Mouse (Mus musculus) liver, embryonic 14.5 days (tissue): ENCODE measurements around the gene Col18a1. TPM values are rescaled to one million over a fixed set of nuclear protein-coding genes. Genes with fewer than 3 reads are reported as not detected.
A peak's percentile ranks its signal among the peaks of the same experiment; 100 is the strongest.

Source experiments
- ATAC-seq: fragments of 200-750 bp; cut with Nextera tagmentation; 2 replicates; pipeline ENCODE4 v1.8.0; 2017; ENCODE audit warnings: moderate number of reproducible peaks, mild to moderate bottlenecking, moderate library complexity; ENCODE audit not compliant: insufficient read depth
- DNase-seq, 3 experiments: peaks; one replicate each; pipeline ENCODE4 v3.0.0-alpha.2; 2012 to 2013; ENCODE audit warnings: low read depth in 3 of 3, low spot score in 3 of 3
- H3K27ac ChIP-seq: fragments of 300-500 bp; sonication (generic); 2 replicates; pipeline ENCODE4 v1.5.1; 2014; ENCODE audit warnings: moderate library complexity, mild to moderate bottlenecking, control low read depth, inconsistent platforms
- H3K27me3 ChIP-seq: fragments of 300-500 bp; sonication (generic); 2 replicates; pipeline ENCODE4 v1.6.1; 2014; ENCODE audit warnings: mild to moderate bottlenecking, low read length, moderate library complexity; ENCODE audit not compliant: control insufficient read depth, insufficient read depth
- H3K36me3 ChIP-seq: fragments of 300-500 bp; sonication (generic); replicated peaks from 2 replicates; pipeline ENCODE4 v1.6.1; 2014; ENCODE audit warnings: low read depth; ENCODE audit not compliant: control insufficient read depth, insufficient read depth
- H3K4me1 ChIP-seq, 2 experiments: fragments of 200-500 bp in 1 of 2; fragments of 300-500 bp in 1 of 2; sonication (generic) in 1 of 2; replicated peaks; 2 replicates each; pipeline ENCODE4 v1.6.1; 2012 to 2014; ENCODE audit warnings: antibody characterized with exemption in 1 of 2, inconsistent platforms in 1 of 2, low read length in 1 of 2; ENCODE audit not compliant: control insufficient read depth in 2 of 2, insufficient read depth in 2 of 2
- H3K4me2 ChIP-seq: fragments of 300-500 bp; sonication (generic); 2 replicates; pipeline ENCODE4 v1.6.1; 2014; ENCODE audit warnings: low read depth, mild to moderate bottlenecking, control low read depth, moderate library complexity
- H3K4me3 ChIP-seq, 2 experiments: fragments of 200-500 bp in 1 of 2; fragments of 300-500 bp in 1 of 2; sonication (generic) in 1 of 2; 2 replicates each; pipeline ENCODE4 v1.5.1; 2012 to 2014; ENCODE audit warnings: low read depth in 2 of 2, low read length in 2 of 2, mild to moderate bottlenecking in 2 of 2, control low read depth in 1 of 2, inconsistent platforms in 1 of 2, moderate library complexity in 1 of 2; ENCODE audit not compliant: insufficient read depth in 1 of 2
- H3K9ac ChIP-seq: fragments of 300-500 bp; sonication (generic); replicated peaks from 2 replicates; pipeline ENCODE4 v1.6.1; 2014; ENCODE audit warnings: mild to moderate bottlenecking, control low read depth, moderate library complexity
- H3K9me3 ChIP-seq: fragments of 300-500 bp; sonication (generic); 2 replicates; pipeline ENCODE4 v1.6.1; 2016; ENCODE audit warnings: low read length, mixed read lengths; ENCODE audit not compliant: control insufficient read depth
- CTCF ChIP-seq: IDR thresholded peaks from 2 replicates; pipeline ENCODE4 v1.5.1; 2016; ENCODE audit warnings: antibody characterized with exemption, low read depth, control low read depth
- EP300 ChIP-seq: IDR thresholded peaks from 2 replicates; pipeline ENCODE4 v1.6.1; 2016; ENCODE audit warnings: antibody characterized with exemption, low read depth
- WGBS: fragments of 180-500 bp; shearing (Covaris S2); extraction: QIAGEN DNeasy Blood & Tissue Kit; methylation state at CpG from one replicate; pipeline ENCODE4 v1.1.7; 2014; ENCODE audit not compliant: insufficient replicate concordance; 5-methylcytosine and 5-hydroxymethylcytosine counted together
- polyA plus RNA-seq, 2 experiments: library from polyadenylated mRNA; depleted of rRNA in 1 of 2; stranded (reverse) in 1 of 2; unstranded in 1 of 2; fragments of >200 nt; fragmentation: Nextera tagmentation in 1 of 2; extraction: Ambion mirVana in 1 of 2; gene quantifications; 2 replicates each; pipeline versions ENCODE4 v1.2.1 to v1.2.3; 2012 to 2014

The Col18a1 gene
- polyA plus RNA-seq, 2 experiments, result 24.6 to 31.4 TPM

DNA sequence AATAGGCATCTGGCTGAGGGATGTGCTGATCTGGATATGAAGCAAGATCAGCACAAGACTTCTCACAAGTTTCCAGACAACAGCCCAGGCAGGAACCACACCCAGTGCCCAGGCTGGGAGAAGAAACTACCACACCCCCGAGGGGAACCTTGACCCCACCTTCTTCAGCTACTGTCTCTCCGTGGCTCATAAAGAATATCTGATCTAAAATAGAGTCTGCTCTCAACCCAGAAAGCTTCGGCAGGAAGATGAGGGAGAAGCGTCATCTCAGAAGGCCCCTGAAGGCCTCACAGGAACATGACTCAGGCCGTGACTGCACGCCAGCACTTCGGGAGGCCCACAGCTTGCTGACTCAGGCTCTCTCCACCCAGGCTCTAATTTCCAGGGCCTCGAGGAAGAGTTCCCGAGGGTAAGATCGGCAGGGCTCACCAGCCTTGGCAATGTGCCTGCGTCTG is 44.8 kb upstream of the Col18a1 start:
- no peaks in the 10 kb centered on the region for H3K9me3 ChIP-seq
- peak overlapping the region; percentile 79 for H3K4me2 ChIP-seq
- 18% methylated on average over 11 of the region's 11 CpGs for WGBS
- TF ChIP-seq CTCF (no peak), EP300 (peak; percentile 48)
- H3K4me3 ChIP-seq, result peak overlapping the region; percentile 41
- H3K27me3 ChIP-seq, result no peaks in the 10 kb centered on the region
- ATAC-seq (peak; percentile 87), DNase-seq (peak; percentile 69 to 82 (median 71))
- H3K9ac ChIP-seq, result peak overlapping the region; percentile 79
- no peaks in the 10 kb centered on the region for H3K36me3 ChIP-seq
- peak overlapping the region; percentile 94 for H3K27ac ChIP-seq
- H3K4me1 ChIP-seq, result peaks cover 45 to 65% of the 10 kb centered on the region in 2 experiments

DNA sequence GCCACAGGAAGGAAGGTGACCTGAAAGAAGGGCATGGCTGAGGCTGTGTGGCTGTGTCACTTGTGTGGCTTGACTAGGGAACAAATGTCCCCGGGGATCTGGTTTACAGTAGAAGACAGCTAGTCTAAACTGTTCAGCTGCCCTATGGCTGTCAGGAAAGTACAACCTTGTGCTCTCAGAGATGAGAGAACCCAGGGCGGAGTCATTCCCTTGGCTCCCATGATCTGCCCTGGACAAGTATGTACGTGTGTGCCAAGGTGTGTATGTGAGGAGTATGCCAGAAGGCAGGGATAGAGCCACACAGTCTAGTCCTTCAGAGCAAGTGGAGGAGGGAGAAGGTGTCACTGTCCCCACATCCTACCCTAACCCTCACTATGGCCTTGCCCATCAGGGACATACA is 44.3 kb upstream of the Col18a1 start:
- H3K27me3 ChIP-seq, result no peaks in the 10 kb centered on the region
- ATAC-seq (peak; percentile 36), DNase-seq (no peak)
- H3K4me1 ChIP-seq, result peaks cover 43 to 60% of the 10 kb centered on the region in 2 experiments
- no peaks in the 10 kb centered on the region for H3K36me3 ChIP-seq
- TF ChIP-seq CTCF, result no peak
- no peak for TF ChIP-seq EP300
- peak overlapping the region; percentile 79 for H3K4me2 ChIP-seq
- 63% methylated on average over 3 of the region's 3 CpGs for WGBS
- peak overlapping the region; percentile 41 for H3K4me3 ChIP-seq
- H3K9me3 ChIP-seq, result no peaks in the 10 kb centered on the region
- peak overlapping the region; percentile 79 for H3K9ac ChIP-seq
- H3K27ac ChIP-seq, result peak overlapping the region; percentile 94

DNA sequence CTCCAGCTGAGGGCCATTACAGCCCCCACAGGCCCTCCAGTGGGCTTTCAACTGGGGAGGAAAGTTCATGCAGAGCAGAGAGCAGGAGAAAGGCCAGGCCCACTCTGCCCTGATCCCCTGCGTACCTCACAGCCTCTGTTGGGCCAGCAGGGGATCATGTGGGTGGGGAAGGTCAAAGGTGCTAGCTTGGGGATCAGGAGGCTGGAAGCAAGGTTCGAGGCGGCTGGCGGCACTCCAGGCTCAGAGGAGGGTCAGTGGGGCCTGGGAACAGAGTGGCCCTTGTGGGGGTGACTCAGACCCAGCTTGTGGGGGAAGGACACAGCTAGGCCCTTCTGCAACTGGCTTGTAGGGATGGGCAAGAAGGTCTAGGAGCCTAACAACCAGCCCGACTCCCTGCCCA is 42.9 kb upstream of the Col18a1 start:
- no peak overlapping the region for H3K27ac ChIP-seq
- TF ChIP-seq CTCF, result no peak
- no peak for TF ChIP-seq EP300
- 67% methylated on average over 5 of the region's 5 CpGs for WGBS
- no peak overlapping the region for H3K9ac ChIP-seq
- DNase-seq, result no peak
- H3K36me3 ChIP-seq, result no peaks in the 10 kb centered on the region
- no peak for ATAC-seq
- H3K27me3 ChIP-seq, result no peaks in the 10 kb centered on the region
- H3K4me3 ChIP-seq, result no peak overlapping the region
- H3K9me3 ChIP-seq, result no peaks in the 10 kb centered on the region
- H3K4me1 ChIP-seq, result peaks cover 39 to 49% of the 10 kb centered on the region in 2 experiments
- H3K4me2 ChIP-seq, result no peak overlapping the region

DNA sequence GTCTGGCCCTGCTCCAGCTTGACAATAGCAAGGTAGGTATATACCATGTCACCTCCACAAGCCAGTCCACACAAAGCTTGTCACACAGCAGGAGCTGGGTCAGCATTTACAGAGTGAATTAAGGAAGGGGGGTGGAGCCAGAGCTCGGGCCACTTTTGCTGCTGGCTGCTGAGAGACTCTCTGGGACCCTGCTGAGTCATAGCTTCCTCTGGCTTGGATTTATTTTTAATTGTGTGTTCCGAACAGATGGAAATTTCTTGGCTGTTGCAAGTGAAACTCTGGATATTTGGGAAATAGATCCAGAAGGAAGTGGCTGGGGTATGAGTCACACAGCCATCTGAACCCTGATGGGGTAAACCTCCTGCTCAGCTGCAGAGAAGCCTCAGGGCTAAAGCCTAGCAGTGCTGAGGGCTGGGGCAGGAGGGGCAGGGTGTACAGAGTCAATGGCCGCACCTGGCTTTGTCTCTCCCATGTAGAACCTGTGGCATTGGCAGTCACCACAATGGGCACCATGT is 40.3 kb upstream of the Col18a1 start:
- no peak for ATAC-seq
- peaks cover 18 to 25% of the 10 kb centered on the region in 2 experiments for H3K4me1 ChIP-seq
- WGBS, result 33% methylated on average over 3 of the region's 3 CpGs

DNA sequence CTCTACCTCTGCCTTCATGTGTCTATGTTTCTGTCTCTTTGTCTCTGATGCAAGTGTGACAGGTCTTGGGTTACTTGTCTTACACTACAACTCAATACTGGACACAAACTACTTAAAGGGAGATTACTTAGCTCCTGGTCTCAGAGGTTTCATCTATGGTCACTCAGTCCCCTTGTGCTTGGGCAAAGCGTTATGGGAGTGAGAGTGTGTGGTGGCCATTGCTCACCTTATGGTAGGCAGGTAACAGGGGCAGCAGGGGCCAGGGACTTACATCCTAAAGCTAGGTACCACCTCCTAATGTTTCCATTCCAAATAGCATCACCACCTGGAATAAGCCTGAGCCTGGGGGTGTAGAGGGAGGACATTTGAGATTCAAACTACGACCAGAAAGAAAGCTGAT is 39.8 kb upstream of the Col18a1 start:
- Histone ChIP-seq H3K9ac (no peak overlapping the region), H3K4me2 (no peak overlapping the region), H3K27me3 (no peaks in the 10 kb centered on the region), H3K9me3 (no peaks in the 10 kb centered on the region), H3K36me3 (no peaks in the 10 kb centered on the region), H3K27ac (no peak overlapping the region), H3K4me3 (no peak overlapping the region), H3K4me1 (peaks cover 13 to 20% of the 10 kb centered on the region in 2 experiments)
- no peak for TF ChIP-seq EP300
- DNase-seq, result no peak
- WGBS, result 81% methylated on average over 2 of the region's 2 CpGs
- no peak for ATAC-seq

More for the DNA sequence above, 40.3 kb upstream of the Col18a1 start:
- no peak for DNase-seq
- no peaks in the 10 kb centered on the region for H3K27me3 ChIP-seq
- H3K4me2 ChIP-seq, result no peak overlapping the region
- TF ChIP-seq EP300, result no peak
- no peak for TF ChIP-seq CTCF
- no peak overlapping the region for H3K27ac ChIP-seq
- H3K9me3 ChIP-seq, result no peaks in the 10 kb centered on the region
- H3K4me3 ChIP-seq, result no peak overlapping the region
- no peak overlapping the region for H3K9ac ChIP-seq
- no peaks in the 10 kb centered on the region for H3K36me3 ChIP-seq
